Mouse (Mus musculus): Measurements from ENCODE around the gene Vamp1. TPM values are rescaled to one million over a fixed set of nuclear protein-coding genes. Genes with fewer than 3 reads are reported as not detected.

Vamp1 gene
- polyA plus RNA-seq, 1 experiment, result 169 TPM

DNA sequence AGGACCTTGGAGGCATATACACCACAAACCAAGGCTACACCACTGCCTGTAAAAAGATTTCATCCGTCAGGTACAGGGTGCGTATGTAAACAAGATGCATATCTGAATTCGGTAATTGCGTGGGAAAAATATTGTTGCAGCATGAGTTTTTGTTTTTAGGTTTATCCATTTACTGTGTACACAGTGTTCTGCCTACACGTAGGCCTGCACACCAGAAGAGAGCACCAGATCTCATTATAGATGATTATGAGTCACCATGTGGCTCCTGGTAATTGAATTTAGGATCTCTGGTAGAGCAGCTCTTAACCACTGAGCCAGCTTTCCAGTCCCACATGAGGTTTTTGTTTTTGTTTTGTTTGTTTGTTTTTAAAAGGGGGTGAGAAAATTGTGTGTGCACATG, 18.2 kb upstream of the Vamp1 start:
- TF ChIP-seq POLR2A (IDR thresholded peaks at IDR 0.05; ENCODE audit: extremely low read depth, insufficient read depth, low read length) (no peak), CTCF (IDR thresholded peaks at IDR 0.05; ENCODE audit: extremely low read depth, insufficient read depth, low read length) (no peak)
- Histone ChIP-seq H3K27ac (ENCODE audit: insufficient read depth, low read length) (no peak overlapping the region), H3K4me1 (ENCODE audit: control insufficient read depth, insufficient read depth, low read length) (peaks cover 2% of the 10 kb centered on the region), H3K4me3 (ENCODE audit: insufficient read depth, low read length) (no peak overlapping the region)

GRCm38 (mm10) chr6:125210436-125210835, 4.9 kb upstream of the Vamp1 start:
- Histone ChIP-seq H3K4me3 (ENCODE audit: insufficient read depth, low read length) (no peak overlapping the region), H3K4me1 (ENCODE audit: control insufficient read depth, insufficient read depth, low read length) (no peaks in the 10 kb centered on the region), H3K27ac (ENCODE audit: insufficient read depth, low read length) (no peak overlapping the region)
- TF ChIP-seq CTCF (IDR thresholded peaks at IDR 0.05; ENCODE audit: extremely low read depth, insufficient read depth, low read length) (no peak), POLR2A (IDR thresholded peaks at IDR 0.05; ENCODE audit: extremely low read depth, insufficient read depth, low read length) (no peak)

- Histone ChIP-seq H3K27ac (ENCODE audit: insufficient read depth, low read length) (no peak overlapping the region), H3K4me1 (ENCODE audit: control insufficient read depth, insufficient read depth, low read length) (peaks cover 3% of the 10 kb centered on the region; the same call in 1 of the 2 replicates), H3K4me3 (ENCODE audit: insufficient read depth, low read length) (no peak overlapping the region)
- TF ChIP-seq CTCF (IDR thresholded peaks at IDR 0.05; ENCODE audit: extremely low read depth, insufficient read depth, low read length) (no peak), POLR2A (IDR thresholded peaks at IDR 0.05; ENCODE audit: extremely low read depth, insufficient read depth, low read length) (no peak)
Observed at GRCm38 (mm10) chr6:125212621-125213020, 2.7 kb upstream of the Vamp1 start.

DNA sequence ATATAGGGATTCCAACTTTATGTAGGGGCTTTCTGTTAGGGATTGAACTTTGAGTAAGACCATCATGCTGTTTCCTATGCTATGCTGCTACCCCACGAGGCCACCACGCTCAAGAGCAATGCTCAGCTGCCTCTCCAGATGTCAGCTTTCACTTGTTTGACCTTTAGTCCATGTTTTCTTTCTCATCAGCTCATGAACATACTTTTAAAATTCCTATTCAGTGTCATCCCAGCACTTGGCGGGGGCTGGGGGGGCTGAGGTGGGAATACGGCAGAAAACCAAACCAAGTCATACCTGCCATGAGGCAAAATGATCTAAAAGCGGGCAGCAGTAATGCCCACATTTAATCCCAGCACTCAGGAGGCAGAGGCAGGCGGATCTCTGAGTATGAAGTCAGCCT, 2.2 kb upstream of the Vamp1 start:
- Histone ChIP-seq H3K27ac (ENCODE audit: insufficient read depth, low read length) (no peak overlapping the region), H3K4me1 (ENCODE audit: control insufficient read depth, insufficient read depth, low read length) (peaks cover 5% of the 10 kb centered on the region; the same call in 1 of the 2 replicates), H3K4me3 (ENCODE audit: insufficient read depth, low read length) (no peak overlapping the region)
- TF ChIP-seq POLR2A (IDR thresholded peaks at IDR 0.05; ENCODE audit: extremely low read depth, insufficient read depth, low read length) (no peak), CTCF (IDR thresholded peaks at IDR 0.05; ENCODE audit: extremely low read depth, insufficient read depth, low read length) (no peak)

- no peak overlapping the region for H3K4me3 ChIP-seq (ENCODE audit: insufficient read depth, low read length)
- peaks cover 5% of the 10 kb centered on the region; the same call in 1 of the 2 replicates for H3K4me1 ChIP-seq (ENCODE audit: control insufficient read depth, insufficient read depth, low read length)
- TF ChIP-seq CTCF (IDR thresholded peaks at IDR 0.05; ENCODE audit: extremely low read depth, insufficient read depth, low read length), result no peak
- no peak for TF ChIP-seq POLR2A (IDR thresholded peaks at IDR 0.05; ENCODE audit: extremely low read depth, insufficient read depth, low read length)
- no peak overlapping the region for H3K27ac ChIP-seq (ENCODE audit: insufficient read depth, low read length)
Observed at GRCm38 (mm10) chr6:125213715-125214114, 1.6 kb upstream of the Vamp1 start.

DNA sequence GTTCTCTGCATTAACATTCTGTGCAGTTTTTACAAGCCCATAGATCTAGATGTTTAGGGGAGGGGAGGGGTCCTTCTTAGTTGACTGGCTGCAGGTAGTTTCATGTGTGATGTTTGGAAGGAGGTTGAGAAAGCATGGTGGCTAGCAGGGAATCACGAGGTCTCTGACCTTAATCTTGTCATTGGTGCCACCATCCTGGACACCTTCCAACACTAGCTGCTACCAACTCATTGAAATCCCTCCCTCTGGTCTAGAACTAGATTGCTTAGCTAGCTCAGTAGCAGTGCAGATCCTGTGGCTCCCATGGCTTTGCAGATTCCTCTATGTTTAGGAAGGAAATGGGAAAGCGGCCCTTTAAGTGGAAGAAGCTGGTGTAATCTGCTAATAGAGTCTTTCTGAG, 1.5 kb downstream of the Vamp1 start:
- TF ChIP-seq CTCF (IDR thresholded peaks at IDR 0.05; ENCODE audit: extremely low read depth, insufficient read depth, low read length) (no peak), POLR2A (IDR thresholded peaks at IDR 0.05; ENCODE audit: extremely low read depth, insufficient read depth, low read length) (no peak)
- H3K27ac ChIP-seq (ENCODE audit: insufficient read depth, low read length), result no peak overlapping the region
- H3K4me1 ChIP-seq (ENCODE audit: control insufficient read depth, insufficient read depth, low read length), result peaks cover 5% of the 10 kb centered on the region; the same call in 1 of the 2 replicates
- peak overlapping the region; percentile 13 for H3K4me3 ChIP-seq (ENCODE audit: insufficient read depth, low read length)

DNA sequence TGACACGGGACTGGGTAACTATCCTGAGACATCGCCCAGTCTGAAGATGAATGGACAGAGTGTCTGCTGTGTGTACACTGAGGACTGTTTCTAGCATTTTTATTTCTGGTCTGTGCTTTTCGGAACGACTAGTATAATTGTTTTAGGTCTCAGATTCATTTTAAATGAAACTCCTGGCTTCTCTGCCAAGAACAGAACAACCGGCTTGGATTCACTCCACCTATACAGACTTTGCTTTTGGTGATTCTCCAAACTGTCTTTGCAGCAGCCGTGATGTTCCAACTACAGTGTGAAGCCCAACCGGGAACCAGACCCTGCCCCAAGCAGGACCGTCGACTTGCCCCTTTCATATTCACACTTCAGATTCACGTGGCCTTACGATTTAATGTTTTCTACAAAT, 2.5 kb downstream of the Vamp1 start:
- no peak overlapping the region for H3K4me3 ChIP-seq (ENCODE audit: insufficient read depth, low read length)
- H3K27ac ChIP-seq (ENCODE audit: insufficient read depth, low read length), result no peak overlapping the region
- H3K4me1 ChIP-seq (ENCODE audit: control insufficient read depth, insufficient read depth, low read length), result peaks cover 5% of the 10 kb centered on the region; the same call in 1 of the 2 replicates
- TF ChIP-seq POLR2A (IDR thresholded peaks at IDR 0.05; ENCODE audit: extremely low read depth, insufficient read depth, low read length) (no peak), CTCF (IDR thresholded peaks at IDR 0.05; ENCODE audit: extremely low read depth, insufficient read depth, low read length) (no peak)

- H3K4me1 ChIP-seq (ENCODE audit: control insufficient read depth, insufficient read depth, low read length), result peaks cover 5% of the 10 kb centered on the region; the same call in 1 of the 2 replicates
- no peak overlapping the region for H3K4me3 ChIP-seq (ENCODE audit: insufficient read depth, low read length)
- TF ChIP-seq POLR2A (IDR thresholded peaks at IDR 0.05; ENCODE audit: extremely low read depth, insufficient read depth, low read length), result no peak
- TF ChIP-seq CTCF (IDR thresholded peaks at IDR 0.05; ENCODE audit: extremely low read depth, insufficient read depth, low read length), result peak; percentile 47; the same call in 1 of the 2 replicates
- H3K27ac ChIP-seq (ENCODE audit: insufficient read depth, low read length), result no peak overlapping the region
Observed at GRCm38 (mm10) chr6:125218963-125219362, 3.6 kb downstream of the Vamp1 start.

- TF ChIP-seq CTCF (IDR thresholded peaks at IDR 0.05; ENCODE audit: extremely low read depth, insufficient read depth, low read length) (no peak), POLR2A (IDR thresholded peaks at IDR 0.05; ENCODE audit: extremely low read depth, insufficient read depth, low read length) (no peak)
- no peak overlapping the region for H3K4me3 ChIP-seq (ENCODE audit: insufficient read depth, low read length)
- H3K27ac ChIP-seq (ENCODE audit: insufficient read depth, low read length), result no peak overlapping the region
- H3K4me1 ChIP-seq (ENCODE audit: control insufficient read depth, insufficient read depth, low read length), result peaks cover 5% of the 10 kb centered on the region; the same call in 1 of the 2 replicates
Observed at GRCm38 (mm10) chr6:125221115-125221745, 5.9 kb downstream of the Vamp1 start.

DNA sequence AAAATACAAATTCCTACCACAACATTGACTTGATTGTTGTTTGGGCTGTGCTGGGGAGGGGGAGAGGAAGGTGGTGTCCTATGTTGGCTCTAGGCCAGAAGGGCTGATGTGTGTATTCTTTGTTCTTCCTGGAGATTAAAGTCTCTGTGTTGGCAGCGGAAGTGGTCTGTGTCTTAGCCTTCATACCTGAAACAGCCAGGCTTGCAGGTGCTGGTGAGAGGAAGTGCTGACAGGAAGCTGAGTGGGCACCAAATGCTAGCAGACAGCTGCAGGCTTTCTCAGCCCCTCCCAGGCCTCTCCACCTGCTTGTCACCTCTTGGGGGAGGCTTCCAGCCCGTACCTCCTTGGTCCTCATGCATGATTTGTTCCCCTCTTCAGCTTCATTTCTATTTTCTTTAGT, 6.8 kb downstream of the Vamp1 start:
- H3K4me1 ChIP-seq (ENCODE audit: control insufficient read depth, insufficient read depth, low read length), result peaks cover 2% of the 10 kb centered on the region; the same call in 1 of the 2 replicates
- no peak overlapping the region for H3K27ac ChIP-seq (ENCODE audit: insufficient read depth, low read length)
- H3K4me3 ChIP-seq (ENCODE audit: insufficient read depth, low read length), result no peak overlapping the region
- no peak for TF ChIP-seq POLR2A (IDR thresholded peaks at IDR 0.05; ENCODE audit: extremely low read depth, insufficient read depth, low read length)
- TF ChIP-seq CTCF (IDR thresholded peaks at IDR 0.05; ENCODE audit: extremely low read depth, insufficient read depth, low read length), result no peak
